Mouse (Mus musculus) left cerebral cortex, adult 2 months (tissue): ENCODE data around the gene Rcor1. TPM values are rescaled to one million over a fixed set of nuclear protein-coding genes. Genes with fewer than 3 reads are reported as not detected.

Experiments
- DNase-seq, 2 experiments: peaks; one replicate each; pipeline ENCODE4 v3.0.0; 2021 to 2022; ENCODE audit warnings: low spot score in 2 of 2, mixed read lengths in 1 of 2; ENCODE audit errors: extremely low spot score in 1 of 2
- H3K27ac ChIP-seq: fragments of 200-600 bp; 2 replicates; pipeline ENCODE4 v1.8.1; 2022
- H3K4me3 ChIP-seq: fragments of 200-600 bp; 2 replicates; pipeline ENCODE4 v1.8.1; 2022
- CTCF ChIP-seq: fragments of 200-600 bp; IDR thresholded peaks from 2 replicates; pipeline ENCODE4 v1.8.1; 2022; ENCODE audit warnings: antibody characterized with exemption, mild to moderate bottlenecking, moderate library complexity
- intact Hi-C: fragments of 180-260 bp; cut with DNase I; formaldehyde crosslinking; loops from one replicate; pipeline ENCODE4 v1.15.1; 2025
- total RNA-seq, 2 experiments: library from RNA; stranded (reverse); gene quantifications; 2 replicates each; pipeline ENCODE4 v1.2.3; 2021

Rcor1 gene
- total RNA-seq, 2 experiments from 2014 or later, result 16.2 to 19.8 TPM

DNA sequence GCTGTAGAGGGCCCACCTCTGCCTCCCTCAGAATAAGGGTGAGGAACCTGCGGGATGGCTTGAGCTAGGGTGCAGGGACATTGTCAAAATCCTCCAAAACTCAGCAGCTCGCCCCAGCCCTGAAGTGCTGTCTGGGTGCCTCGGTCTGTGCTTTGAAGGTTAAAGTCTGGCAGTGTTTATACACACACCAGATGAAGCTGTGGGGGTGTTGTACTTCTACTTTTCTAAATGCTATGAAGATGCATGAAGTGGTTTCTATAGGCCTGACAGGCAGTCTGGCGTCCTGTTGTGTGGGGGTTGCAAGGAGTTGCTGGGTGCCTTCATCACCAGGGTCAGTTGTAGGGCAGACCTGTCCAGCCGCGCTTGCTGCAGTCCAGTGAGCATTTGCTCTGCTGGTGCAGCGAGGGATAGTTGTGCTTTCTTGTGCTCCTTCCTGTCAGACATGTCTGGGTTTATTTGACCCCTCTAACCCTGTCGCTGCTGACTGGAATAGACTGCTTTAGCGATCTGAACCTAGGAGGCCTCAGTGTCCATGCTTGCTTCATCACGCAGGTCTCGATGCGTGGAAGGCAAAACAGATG lies 37.3 kb downstream of the Rcor1 start:
- Histone ChIP-seq H3K4me3 (no peak overlapping the region), H3K27ac (no peak overlapping the region)
- TF ChIP-seq CTCF, result no peak
- DNase-seq, result no peak
- intact Hi-C loops, result no loop called here

DNA sequence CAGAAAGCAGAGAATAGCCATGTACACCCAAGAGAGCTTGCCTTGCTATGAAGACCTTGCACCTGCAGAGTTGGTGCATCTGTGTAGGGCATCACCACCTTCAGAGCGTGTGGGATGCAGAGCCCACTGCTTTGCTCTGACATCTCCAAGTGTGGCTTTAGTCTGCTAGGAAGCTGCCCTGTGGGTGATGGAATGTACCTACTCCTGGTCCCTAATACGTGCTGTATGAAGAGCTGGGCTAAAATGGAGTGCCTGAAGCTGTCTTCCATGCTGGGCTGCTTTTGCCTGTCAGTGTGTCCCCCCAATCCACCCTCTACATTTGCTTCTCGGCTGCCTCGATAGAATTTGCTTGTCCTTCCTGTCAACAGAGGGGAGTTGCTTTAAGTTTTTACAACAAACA lies 46.4 kb downstream of the Rcor1 start:
- intact Hi-C loops, result loop anchor here (5.0 kb wide), 1 partner anchor 167 kb away; no protein-coding TSS in a partner anchor

DNA sequence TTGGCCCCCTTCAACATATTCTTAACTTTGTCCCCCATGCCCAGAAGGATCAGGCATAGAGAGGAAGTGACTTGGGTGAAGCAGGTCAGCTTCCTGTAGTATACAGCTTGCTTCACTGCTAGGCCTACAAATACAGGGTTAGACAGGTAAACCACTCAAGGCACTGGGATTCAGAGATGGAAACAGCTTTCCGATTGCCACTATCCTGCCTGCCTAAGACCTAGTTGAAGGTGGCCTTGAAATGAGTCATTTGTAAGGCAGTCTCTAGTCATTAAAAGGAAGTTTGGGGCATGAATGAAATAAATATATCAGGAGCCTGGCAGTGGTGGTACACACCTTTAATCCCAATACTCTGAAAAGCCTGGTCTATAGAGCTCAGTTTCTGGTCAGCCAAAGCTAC lies 47.9 kb downstream of the Rcor1 start:
- TF ChIP-seq CTCF, result no peak
- intact Hi-C loops, result loop anchor here (5.0 kb wide), 1 partner anchor 165 kb away; no protein-coding TSS in a partner anchor
- DNase-seq, result no peak
- H3K27ac ChIP-seq, result no peak overlapping the region
- H3K4me3 ChIP-seq, result no peak overlapping the region

More for the DNA sequence above, 46.4 kb downstream of the Rcor1 start:
- H3K4me3 ChIP-seq, result no peak overlapping the region
- no peak overlapping the region for H3K27ac ChIP-seq
- no peak for DNase-seq
- no peak for TF ChIP-seq CTCF

GRCm38 (mm10) chr12:111088186-111088585 lies 49.0 kb downstream of the Rcor1 start:
- Histone ChIP-seq H3K27ac (peak overlapping the region; percentile 85), H3K4me3 (no peak overlapping the region)
- peak; percentile 83 for TF ChIP-seq CTCF
- intact Hi-C loops, result loop anchor here (2.0 to 5.0 kb wide), 2 partner anchors 75 to 164 kb away; no protein-coding TSS in a partner anchor
- peak; percentile 77 to 79 for DNase-seq

DNA sequence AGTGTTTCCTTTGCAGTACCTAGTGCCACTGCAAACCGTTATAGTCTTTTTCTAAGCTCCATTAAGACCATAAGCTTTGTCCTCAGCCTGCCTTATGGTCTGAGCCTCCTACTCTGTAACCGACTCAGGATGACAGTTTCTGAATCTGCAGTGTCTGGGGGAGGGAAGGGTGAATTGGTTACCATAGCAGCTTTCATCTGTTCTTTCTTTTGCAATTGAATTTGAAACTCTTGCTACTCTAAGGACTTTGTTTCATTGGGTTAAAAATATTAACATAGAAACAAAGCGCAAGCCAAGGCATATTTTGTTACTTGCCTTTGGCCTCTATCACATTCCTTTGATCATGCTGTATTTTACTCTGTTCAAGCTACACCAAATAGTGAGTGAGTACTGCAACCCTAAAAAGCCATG lies 49.6 kb downstream of the Rcor1 start:
- TF ChIP-seq CTCF, result no peak
- intact Hi-C loops, result loop anchor here (2.0 to 5.0 kb wide), 2 partner anchors 74 to 164 kb away; no protein-coding TSS in a partner anchor
- no peak for DNase-seq
- no peak overlapping the region for H3K4me3 ChIP-seq
- peak overlapping the region; percentile 85 for H3K27ac ChIP-seq

GRCm38 (mm10) chr12:111089145-111089544 lies 50.0 kb downstream of the Rcor1 start:
- TF ChIP-seq CTCF, result no peak
- peak overlapping the region; percentile 85 for H3K27ac ChIP-seq
- DNase-seq, result no peak
- no peak overlapping the region for H3K4me3 ChIP-seq
- intact Hi-C loops, result loop anchor here (2.0 to 5.0 kb wide), 2 partner anchors 74 to 163 kb away; no protein-coding TSS in a partner anchor

GRCm38 (mm10) chr12:111090801-111091200 lies 51.6 kb downstream of the Rcor1 start:
- no peak for DNase-seq
- TF ChIP-seq CTCF, result no peak
- Histone ChIP-seq H3K4me3 (no peak overlapping the region), H3K27ac (no peak overlapping the region)
- intact Hi-C loops, result no loop called here

- Histone ChIP-seq H3K27ac (no peak overlapping the region), H3K4me3 (no peak overlapping the region)
- TF ChIP-seq CTCF, result no peak
- intact Hi-C loops, result no loop called here
- no peak for DNase-seq
These were observed 52.8 kb downstream of the Rcor1 start for GRCm38 (mm10) chr12:111091981-111092380.

DNA sequence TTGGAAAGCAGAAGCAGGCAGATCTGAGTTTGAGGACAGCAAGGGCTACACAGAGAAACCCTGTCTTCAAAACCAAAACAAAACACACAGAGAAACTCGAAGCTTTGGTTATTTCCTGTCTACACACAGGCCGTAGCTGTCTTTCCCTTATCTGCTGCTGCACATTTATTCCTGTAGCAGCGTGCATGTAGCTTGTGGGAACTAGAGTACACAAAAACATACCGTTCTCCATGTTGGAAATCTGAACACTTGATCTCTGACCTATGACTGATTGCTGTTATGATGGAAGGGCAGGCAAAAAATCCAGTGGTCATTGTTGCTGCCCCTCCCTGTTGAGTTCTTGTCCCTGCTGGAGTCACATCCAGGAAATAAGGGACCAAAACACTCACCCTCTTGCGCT lies 54.9 kb downstream of the Rcor1 start:
- no peak overlapping the region for H3K4me3 ChIP-seq
- DNase-seq, result no peak
- intact Hi-C loops, result no loop called here
- no peak for TF ChIP-seq CTCF
- no peak overlapping the region for H3K27ac ChIP-seq

DNA sequence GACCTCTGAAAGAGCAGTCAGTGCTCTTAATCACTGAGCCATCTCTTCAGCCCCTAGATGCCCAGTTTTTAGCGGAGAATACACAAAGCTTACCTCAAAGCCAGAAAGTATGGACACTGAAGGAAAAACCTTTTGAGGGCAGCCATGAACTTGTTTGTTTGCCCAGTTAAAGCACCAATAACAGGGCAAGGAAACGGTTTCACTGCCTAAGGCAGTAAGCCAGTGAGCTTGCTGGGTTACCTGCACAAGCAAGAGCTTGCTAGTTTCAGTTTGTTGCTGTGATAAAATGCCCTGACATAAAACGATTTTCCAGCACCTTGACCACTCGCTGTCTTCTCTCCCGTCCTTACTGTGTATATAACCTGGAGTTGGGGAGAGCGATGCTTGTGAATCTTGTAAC lies 55.9 kb downstream of the Rcor1 start:
- TF ChIP-seq CTCF, result no peak
- intact Hi-C loops, result no loop called here
- no peak for DNase-seq
- H3K27ac ChIP-seq, result no peak overlapping the region
- no peak overlapping the region for H3K4me3 ChIP-seq

DNA sequence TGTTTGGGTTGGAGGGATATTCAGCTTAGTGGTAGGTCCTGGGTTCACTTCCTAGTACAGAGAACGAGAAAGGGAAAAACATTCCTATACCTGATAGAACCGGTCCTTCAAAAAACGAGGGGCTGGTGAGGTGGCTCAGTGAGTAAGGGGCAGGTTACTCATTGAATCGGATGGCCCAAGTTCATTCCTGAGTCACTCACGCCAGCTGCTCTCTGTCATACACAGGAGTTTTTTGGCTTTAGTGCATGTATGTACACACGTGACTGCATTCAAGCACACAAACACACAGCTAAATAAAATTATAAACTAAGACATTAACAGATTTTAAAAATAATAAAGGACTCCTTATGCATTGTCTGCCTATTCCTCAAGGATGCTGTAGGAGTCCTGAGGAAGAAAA lies 57.1 kb downstream of the Rcor1 start:
- no peak for TF ChIP-seq CTCF
- Histone ChIP-seq H3K27ac (no peak overlapping the region), H3K4me3 (no peak overlapping the region)
- intact Hi-C loops, result no loop called here
- DNase-seq, result no peak

GRCm38 (mm10) chr12:111097036-111097435 lies 57.9 kb downstream of the Rcor1 start:
- intact Hi-C loops, result no loop called here
- DNase-seq, result no peak
- H3K4me3 ChIP-seq, result no peak overlapping the region
- H3K27ac ChIP-seq, result no peak overlapping the region
- TF ChIP-seq CTCF, result no peak

DNA sequence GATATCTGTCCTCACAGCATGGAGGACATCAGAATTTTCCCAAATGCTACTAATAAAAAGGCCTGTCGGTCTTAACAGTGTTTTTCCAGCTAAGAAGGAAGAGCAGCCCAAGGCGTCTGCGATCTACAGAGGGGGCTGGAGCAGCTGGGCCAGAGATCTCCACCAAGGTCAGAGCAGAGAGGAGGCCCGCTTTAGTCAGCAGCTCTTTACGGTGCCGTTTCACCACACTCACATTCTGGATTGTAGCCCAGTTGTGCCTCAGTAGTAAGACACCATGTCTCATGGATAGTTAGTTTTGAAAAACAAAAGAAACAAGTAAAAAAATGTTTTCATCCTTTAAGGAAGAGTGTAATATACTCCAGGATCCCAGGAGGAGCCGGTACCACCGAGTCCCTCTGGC lies 72.0 kb downstream of the Rcor1 start:
- Histone ChIP-seq H3K27ac (no peak overlapping the region), H3K4me3 (no peak overlapping the region)
- DNase-seq, result no peak
- intact Hi-C loops, result no loop called here
- TF ChIP-seq CTCF, result no peak
